Comparison of ENCODE assay signal across 9 mouse cellular contexts in the genomic region with DNA sequence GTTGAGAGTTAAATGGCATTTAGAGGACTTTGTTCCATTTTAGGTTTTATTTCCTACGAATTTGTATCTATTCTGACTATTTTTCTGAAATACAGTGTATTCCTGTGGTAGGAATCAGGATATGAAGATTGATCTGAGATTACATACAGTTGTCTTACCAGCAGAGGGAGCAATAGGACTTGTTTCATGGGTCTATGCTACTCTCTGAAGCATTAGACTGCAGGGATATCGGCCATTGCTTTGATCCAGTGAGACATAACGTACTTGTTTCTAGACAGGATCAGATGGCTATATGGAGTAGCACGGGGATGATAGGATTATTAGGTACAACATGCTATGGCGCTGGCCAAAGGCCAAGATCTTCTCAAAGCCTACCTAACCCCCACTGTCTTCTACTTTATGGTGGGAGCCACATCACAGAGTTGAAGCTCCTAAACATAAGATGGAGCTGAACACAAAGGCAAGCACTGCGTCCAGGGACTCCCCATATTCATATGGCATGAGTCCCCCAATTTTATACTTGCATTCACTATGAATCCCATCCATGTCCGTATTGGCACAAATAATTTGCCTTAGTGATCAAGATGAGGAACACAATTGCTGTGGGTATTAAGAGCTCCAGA. TPM values are rescaled to one million over a fixed set of nuclear protein-coding genes. Genes with fewer than 3 reads are reported as not detected.
DNase-seq lines count a peak whose midpoint lies in the region; ATAC-seq and TF ChIP-seq lines count a peak whose summit lies in the region.
"Had no signal": no experiment of that assay in that cellular context is flagged by ENCODE, and none has a peak within 500 bp of the region (broad histone marks: within the 10 kb centered on the region; RNA-seq: fewer than 3 reads in every experiment).

No protein-coding gene starts in this region.

- H3K4me1 ChIP-seq in CH12.LX (ENCODE audit: control insufficient read depth in 1 of 2, insufficient read depth in 2 of 2): no peaks in the 10 kb centered on the region
- H3K4me1 ChIP-seq in hindbrain, embryonic 14.5 days (replicated peaks; ENCODE audit: control insufficient read depth, insufficient read depth, low read length): no peaks in the 10 kb centered on the region
- H3K4me1 ChIP-seq in liver, postnatal 0 days (ENCODE audit: insufficient read depth): 0 out of 2 replicates have a peak, but pooled peaks cover 2% of the 10 kb centered on the region

- H3K9ac ChIP-seq in CH12.LX (ENCODE audit: insufficient read depth, low read depth): no peak overlapping the region
- H3K9ac ChIP-seq in hindbrain, embryonic 14.5 days: no peak overlapping the region
- no peak overlapping the region for H3K9ac ChIP-seq in liver, postnatal 0 days (replicated peaks)

- peak; percentile 78 for TF ChIP-seq RAD21 in CH12.LX (IDR thresholded peaks at IDR 0.05; ENCODE audit: low read depth, low read length)

- WGBS in hindbrain, embryonic 14.5 days: 63% methylated on average over 7 of the region's 7 CpGs
- WGBS in liver, postnatal 0 days (ENCODE audit: insufficient replicate concordance): 63% methylated on average over 7 of the region's 7 CpGs

- no peaks in the 10 kb centered on the region for H3K9me3 ChIP-seq in CH12.LX (replicated peaks; ENCODE audit: low read length)
- H3K9me3 ChIP-seq in hindbrain, embryonic 14.5 days (ENCODE audit: control insufficient read depth, low read length): no peaks in the 10 kb centered on the region
- no peaks in the 10 kb centered on the region for H3K9me3 ChIP-seq in liver, postnatal 0 days (ENCODE audit: low read length)

- TF ChIP-seq EP300 in CH12.LX (IDR thresholded peaks at IDR 0.05; ENCODE audit: low read length): no peak
- no peak for TF ChIP-seq EP300 in liver, postnatal 0 days (IDR thresholded peaks at IDR 0.05; ENCODE audit: low read depth)

- TF ChIP-seq POLR2A in CH12.LX (IDR thresholded peaks at IDR 0.05; ENCODE audit: low read depth, low read length): no peak

- TF ChIP-seq CTCF in CH12.LX (conservative IDR thresholded peaks at IDR 0.05 in 1 of 2, IDR thresholded peaks at IDR 0.05 in 1 of 2; ENCODE audit: low read depth in 2 of 2, low read length in 2 of 2): peak; percentile 24 to 82; a peak in 3 of 4 replicates
- peak; percentile 84 for TF ChIP-seq CTCF in liver, postnatal 0 days (IDR thresholded peaks at IDR 0.05; ENCODE audit: low read depth)

- no peak overlapping the region for H3K4me3 ChIP-seq in CH12.LX (replicated peaks in 1 of 3; ENCODE audit: low read depth in 2 of 3, low read length in 2 of 3, poor library complexity in 1 of 3)
- no peak overlapping the region for H3K4me3 ChIP-seq in hindbrain, embryonic 14.5 days (replicated peaks; ENCODE audit: low read length)
- H3K4me3 ChIP-seq in liver, postnatal 0 days (ENCODE audit: low read depth, low read length): no peak overlapping the region

- no peaks in the 10 kb centered on the region for H3K27me3 ChIP-seq in CH12.LX (replicated peaks)
- H3K27me3 ChIP-seq in hindbrain, embryonic 14.5 days (ENCODE audit: control insufficient read depth, insufficient read depth, low read length): no peaks in the 10 kb centered on the region
- no peaks in the 10 kb centered on the region for H3K27me3 ChIP-seq in liver, postnatal 0 days (ENCODE audit: insufficient read depth, low read length)

- ATAC-seq in hindbrain, embryonic 14.5 days (ENCODE audit: low FRiP score): no peak; the same call in 1 of the 2 replicates
- ATAC-seq in liver, postnatal 0 days: peak; percentile 45; the same call in 1 of the 2 replicates

- DNase-seq in gastrocnemius, adult 18-20 months (ENCODE audit: low spot score): peak; percentile 37
- no peak for DNase-seq in gastrocnemius, postnatal 25 days
- DNase-seq in CH12.LX (ENCODE audit: extremely low read depth): peak; percentile 66
- DNase-seq in c-Kit-positive CD71-positive TER-119-positive erythroid progenitor cells, embryonic 14.5 days (ENCODE audit: low spot score): peak; percentile 45
- DNase-seq in hindbrain, embryonic 14.5 days (ENCODE audit: low spot score): peak; percentile 86
- DNase-seq in liver, postnatal 0 days: no peak
- peak; percentile 16 for DNase-seq in right cerebral cortex, postnatal 25 days
- no peak for DNase-seq in spleen, postnatal 14 days (ENCODE audit: low spot score in 2 of 2)

- in situ Hi-C loops in CH12.LX (cut with MboI; ENCODE audit: low pct_ligation_motif_present, low pct_unique_long_range_greater_than_20kb, low sequenced_read_pairs): no loop called here

- H3K27ac ChIP-seq in CH12.LX (ENCODE audit: insufficient read depth, low read depth): no peak overlapping the region
- no peak overlapping the region for H3K27ac ChIP-seq in hindbrain, embryonic 14.5 days
- H3K27ac ChIP-seq in liver, postnatal 0 days (ENCODE audit: low read depth): no peak overlapping the region

- H3K4me2 ChIP-seq in CH12.LX (ENCODE audit: insufficient read depth, low read depth, poor library complexity, severe bottlenecking): no peak overlapping the region
- no peak overlapping the region for H3K4me2 ChIP-seq in hindbrain, embryonic 14.5 days (replicated peaks)
- no peak overlapping the region for H3K4me2 ChIP-seq in liver, postnatal 0 days (ENCODE audit: low read depth, low read length)

- dilution Hi-C loops in CH12.LX (cut with MboI; ENCODE audit: extremely low pct_ligation_motif_present, extremely low pct_unique_long_range_greater_than_20kb, low sequenced_read_pairs): no loop called here

- H3K36me3 ChIP-seq in CH12.LX (replicated peaks in 1 of 2; ENCODE audit: control insufficient read depth in 1 of 2, insufficient read depth in 1 of 2, low read length in 1 of 2): peaks cover 3 to 52% of the 10 kb centered on the region in 2 experiments
- H3K36me3 ChIP-seq in hindbrain, embryonic 14.5 days (replicated peaks; ENCODE audit: control insufficient read depth, insufficient read depth): no peaks in the 10 kb centered on the region
- H3K36me3 ChIP-seq in liver, postnatal 0 days (replicated peaks; ENCODE audit: insufficient read depth, low read length): peaks cover 5% of the 10 kb centered on the region

- H3K79me2 ChIP-seq in CH12.LX (replicated peaks; ENCODE audit: control insufficient read depth, extremely low read depth, insufficient read depth, poor library complexity, severe bottlenecking): no peaks in the 10 kb centered on the region

TF ChIP-seq in CH12.LX, 34 proteins besides CTCF, POLR2A, EP300 and RAD21:
- 0 out of 2 replicates have a peak, but pooled peaks have one; percentile 33 for TF ChIP-seq NELFE (IDR thresholded peaks at IDR 0.05; ENCODE audit: low read depth, low read length)
- TF ChIP-seq MEF2A (IDR thresholded peaks at IDR 0.05; ENCODE audit: borderline replicate concordance, low read depth, low read length): 0 out of 2 replicates have a peak, but pooled peaks have one; percentile 21
- peak; percentile 58 for TF ChIP-seq SMC3 (IDR thresholded peaks at IDR 0.05; ENCODE audit: low read depth, low read length)
- no peak for TF ChIP-seq MAZ (IDR thresholded peaks at IDR 0.05; ENCODE audit: low read depth, low read length)

RNA-seq across cellular contexts. Expression of a gene that starts 19.6 kb away (rescaled TPM):
- under 1 TPM; 0.34 to 0.90 TPM for total RNA-seq in gastrocnemius, adult 18-20 months (2021)
- total RNA-seq in gastrocnemius, postnatal 25 days (2021): 1 to 10 TPM in 1 of 2 experiments, under 1 TPM in 1; 0.94 to 1.1 TPM
- 8.4 TPM in 2 replicates for total RNA-seq in CH12.LX (2012; rRNA removed)
- 5.3 and 6.0 TPM in 2 replicates for total RNA-seq in CH12.LX (2014; rRNA removed)
- 8.9 and 9.4 TPM in 2 replicates for polyA plus RNA-seq in CH12.LX (2012; ENCODE audit: insufficient read length, low read depth)
- 4.2 and 4.3 TPM in 2 replicates for polyA plus RNA-seq in hindbrain, embryonic 14.5 days (2014; fragmentation: Nextera tagmentation; extraction: Ambion mirVana)
- polyA plus RNA-seq in liver, postnatal 0 days (2015; fragmentation: Nextera tagmentation; extraction: Ambion mirVana): 4.8 and 5.3 TPM in 2 replicates

RNA-seq across cellular contexts. Expression of a gene that starts 27.6 kb away (rescaled TPM):
- not detected for total RNA-seq in gastrocnemius, adult 18-20 months (2021)
- not detected for total RNA-seq in gastrocnemius, postnatal 25 days (2021)
- 0.04 TPM in 1 of 2 replicates, not detected in the other for total RNA-seq in CH12.LX (2012; rRNA removed)
- total RNA-seq in CH12.LX (2014; rRNA removed): 0.14 TPM in 1 of 2 replicates, not detected in the other
- polyA plus RNA-seq in CH12.LX (2012; ENCODE audit: insufficient read length, low read depth): not detected in 2 replicates
- polyA plus RNA-seq in hindbrain, embryonic 14.5 days (2014; fragmentation: Nextera tagmentation; extraction: Ambion mirVana): 0.12 and 0.14 TPM in 2 replicates
- 0.19 and 0.46 TPM in 2 replicates for polyA plus RNA-seq in liver, postnatal 0 days (2015; fragmentation: Nextera tagmentation; extraction: Ambion mirVana)
- total RNA-seq: layer of hippocampus, postnatal 36 days had no signal

RNA-seq across cellular contexts. Expression of a gene that starts 36.3 kb away (rescaled TPM):
- 1 to 10 TPM; 9.6 to 9.7 TPM for total RNA-seq in gastrocnemius, adult 18-20 months (2021)
- total RNA-seq in gastrocnemius, postnatal 25 days (2021): 1 to 10 TPM; 9.5 TPM
- total RNA-seq in CH12.LX (2012; rRNA removed) (18.9 and 22.2 TPM in 2 replicates), CH12.LX (2014; rRNA removed) (28.4 and 29.1 TPM in 2 replicates)
- 34.7 and 35.2 TPM in 2 replicates for polyA plus RNA-seq in CH12.LX (2012; ENCODE audit: insufficient read length, low read depth)
- 78.6 and 79.8 TPM in 2 replicates for polyA plus RNA-seq in hindbrain, embryonic 14.5 days (2014; fragmentation: Nextera tagmentation; extraction: Ambion mirVana)
- polyA plus RNA-seq in liver, postnatal 0 days (2015; fragmentation: Nextera tagmentation; extraction: Ambion mirVana): 31.2 and 32.9 TPM in 2 replicates

Comparison
In these comparisons a context has a peak if more than half of its experiments do, and no peak if none do; other contexts are left out.
1. DNase-seq: peak in gastrocnemius, adult 18-20 months (single experiment), CH12.LX (single experiment), c-Kit-positive CD71-positive TER-119-positive erythroid progenitor cells, embryonic 14.5 days (single experiment), hindbrain, embryonic 14.5 days (single experiment) and right cerebral cortex, postnatal 25 days (single experiment); none in gastrocnemius, postnatal 25 days (single experiment), liver, postnatal 0 days (single experiment) and spleen, postnatal 14 days (0 of 2).